Mouse (Mus musculus): ENCODE results near the gene E2f2.

The E2f2 gene

DNA sequence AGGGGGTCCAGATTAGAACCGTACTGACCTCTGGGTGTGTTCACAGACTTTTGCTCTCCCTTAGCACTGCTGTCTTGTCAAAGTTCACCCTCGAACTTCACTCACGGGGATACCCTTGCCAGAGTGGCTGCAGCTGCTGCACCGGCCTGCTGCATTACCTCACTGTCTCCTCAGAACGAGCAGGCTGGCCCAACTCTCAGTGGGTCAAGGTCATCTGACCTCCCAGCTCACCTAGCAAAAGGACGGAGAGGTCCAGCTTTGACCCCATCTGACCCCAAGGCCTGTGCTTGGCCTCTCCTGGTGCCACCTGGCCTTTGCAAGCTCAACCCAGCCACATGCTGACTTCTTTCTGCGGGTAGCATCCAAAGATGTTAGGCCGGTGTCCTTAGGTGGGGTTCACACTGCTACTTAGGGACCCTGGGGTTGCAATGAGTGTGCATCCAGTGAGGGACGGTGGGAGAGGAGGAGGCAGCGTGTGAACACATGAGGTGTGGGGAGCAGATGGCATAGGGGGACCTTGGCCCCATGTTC, 3.9 kb downstream of the E2f2 start:
- no peak for DNase-seq (ENCODE audit: low read depth)

- no peak for DNase-seq (ENCODE audit: low read depth)
These were observed 5.0 kb downstream of the E2f2 start for GRCm38 (mm10) chr4:136177244-136177611.

DNA sequence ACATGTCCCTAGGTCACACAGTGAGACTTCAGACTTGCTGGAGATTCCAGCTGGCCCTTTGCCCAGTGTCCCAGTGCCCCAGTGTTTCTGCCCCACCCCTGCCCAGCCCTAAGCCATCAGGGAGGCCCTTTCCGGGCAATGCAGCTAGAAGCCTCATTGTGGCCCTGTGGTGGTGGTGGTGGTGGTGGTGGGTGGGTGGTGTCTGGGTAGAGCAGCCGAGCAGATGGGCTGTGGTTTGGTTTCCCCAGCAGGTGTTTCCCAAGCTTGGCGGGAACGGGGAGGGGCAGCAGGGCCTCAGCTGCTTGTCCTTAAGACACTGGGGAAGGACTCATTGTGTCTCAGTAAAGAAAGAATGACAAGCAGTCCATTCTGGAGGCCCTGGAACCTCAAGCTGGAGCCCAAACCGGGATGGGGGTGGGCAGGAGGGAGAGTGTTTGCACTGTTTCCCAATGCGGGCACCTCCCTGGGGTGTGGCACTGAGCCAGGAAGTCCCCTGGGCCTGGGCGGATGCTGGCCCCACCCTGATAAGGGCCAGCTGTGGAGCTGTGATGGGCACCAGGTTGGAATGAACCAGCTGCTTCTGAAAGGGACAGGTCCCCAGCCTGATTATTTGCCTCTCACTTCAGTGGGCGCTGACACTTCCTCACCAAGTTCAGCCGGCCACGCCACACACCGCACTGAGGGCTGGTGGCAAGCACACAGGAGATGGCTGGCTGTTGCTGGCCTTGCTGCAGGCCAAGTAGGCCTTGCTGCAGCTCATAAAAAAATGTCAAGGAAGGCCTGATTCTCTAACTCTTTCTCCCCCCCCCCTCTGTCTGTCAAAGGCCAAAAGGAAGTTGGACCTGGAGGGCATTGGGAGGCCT, 5.6 kb downstream of the E2f2 start:
- DNase-seq (ENCODE audit: low read depth), result peak; percentile 99

GRCm38 (mm10) chr4:136178475-136178921, 6.3 kb downstream of the E2f2 start:
- peak; percentile 84 for DNase-seq (ENCODE audit: low read depth)

GRCm38 (mm10) chr4:136179456-136179855, 7.3 kb downstream of the E2f2 start:
- DNase-seq (ENCODE audit: low read depth), result peak; percentile 71

DNA sequence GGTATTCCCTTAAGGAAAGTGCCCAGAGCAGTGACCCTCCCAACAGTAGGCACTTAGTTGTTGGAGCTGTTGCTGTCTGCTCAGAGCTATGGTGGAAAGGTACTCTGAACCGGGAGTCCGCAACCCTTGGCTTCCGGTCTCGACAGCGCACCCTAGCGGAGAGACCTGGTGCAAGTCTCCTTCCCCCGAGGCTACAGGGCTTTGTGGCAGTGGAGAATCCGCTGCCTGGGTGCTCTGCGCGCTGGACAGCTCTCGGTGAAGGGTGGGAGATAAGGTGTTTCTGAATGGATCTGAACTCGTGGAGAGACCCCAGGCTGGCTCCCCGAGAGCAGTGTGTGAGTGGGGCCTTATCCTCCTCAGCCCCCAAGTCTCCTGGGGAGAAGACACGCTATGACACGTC, 7.8 kb downstream of the E2f2 start:
- peak; percentile 46 for DNase-seq (ENCODE audit: low read depth)

GRCm38 (mm10) chr4:136180408-136181330, 8.5 kb downstream of the E2f2 start:
- no peak for DNase-seq (ENCODE audit: low read depth)

- peak; percentile 28 for DNase-seq (ENCODE audit: low read depth)
These were observed 9.2 kb downstream of the E2f2 start for GRCm38 (mm10) chr4:136181367-136181766.

DNA sequence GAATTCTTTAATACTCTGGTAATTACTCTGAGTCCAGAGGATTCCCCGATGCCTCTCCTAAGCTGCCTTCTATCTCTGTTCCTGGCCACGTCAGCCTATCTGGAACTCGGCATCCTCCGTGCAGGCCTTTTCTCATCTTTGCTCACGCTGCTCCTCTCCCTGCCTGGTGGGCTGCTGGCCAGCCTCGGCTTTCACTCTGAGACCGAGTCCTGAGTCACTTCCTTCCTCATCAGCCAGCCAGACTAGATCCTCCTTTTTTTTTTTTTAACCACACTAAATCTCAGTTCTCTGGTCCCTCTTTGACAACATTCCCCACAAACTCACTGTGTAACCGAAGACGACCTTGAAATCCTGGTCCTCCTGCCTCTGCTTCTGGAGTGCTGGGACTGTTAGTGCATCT, 13.2 kb downstream of the E2f2 start:
- DNase-seq (ENCODE audit: low read depth), result peak; percentile 87

DNA sequence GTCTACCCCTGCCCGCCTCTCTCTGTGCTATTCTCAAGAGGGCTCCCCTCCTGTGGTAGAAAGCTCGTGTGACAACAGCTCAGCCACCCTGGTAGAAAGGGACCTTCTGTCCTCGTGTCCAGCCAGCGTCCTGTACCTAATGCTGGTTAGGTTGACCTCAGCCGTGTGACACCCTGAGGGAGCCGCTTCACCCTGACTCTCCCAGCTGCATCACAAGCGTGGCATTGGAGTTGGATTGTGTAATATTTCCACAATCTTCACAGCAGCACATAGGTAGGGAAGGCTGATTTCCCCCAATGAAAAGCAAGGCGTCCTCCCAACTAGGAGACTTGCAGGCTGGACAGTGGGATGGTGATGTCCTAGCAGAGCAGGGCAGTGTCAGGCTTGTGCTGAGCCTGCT, 14.1 kb downstream of the E2f2 start:
- no peak for DNase-seq (ENCODE audit: low read depth)

DNA sequence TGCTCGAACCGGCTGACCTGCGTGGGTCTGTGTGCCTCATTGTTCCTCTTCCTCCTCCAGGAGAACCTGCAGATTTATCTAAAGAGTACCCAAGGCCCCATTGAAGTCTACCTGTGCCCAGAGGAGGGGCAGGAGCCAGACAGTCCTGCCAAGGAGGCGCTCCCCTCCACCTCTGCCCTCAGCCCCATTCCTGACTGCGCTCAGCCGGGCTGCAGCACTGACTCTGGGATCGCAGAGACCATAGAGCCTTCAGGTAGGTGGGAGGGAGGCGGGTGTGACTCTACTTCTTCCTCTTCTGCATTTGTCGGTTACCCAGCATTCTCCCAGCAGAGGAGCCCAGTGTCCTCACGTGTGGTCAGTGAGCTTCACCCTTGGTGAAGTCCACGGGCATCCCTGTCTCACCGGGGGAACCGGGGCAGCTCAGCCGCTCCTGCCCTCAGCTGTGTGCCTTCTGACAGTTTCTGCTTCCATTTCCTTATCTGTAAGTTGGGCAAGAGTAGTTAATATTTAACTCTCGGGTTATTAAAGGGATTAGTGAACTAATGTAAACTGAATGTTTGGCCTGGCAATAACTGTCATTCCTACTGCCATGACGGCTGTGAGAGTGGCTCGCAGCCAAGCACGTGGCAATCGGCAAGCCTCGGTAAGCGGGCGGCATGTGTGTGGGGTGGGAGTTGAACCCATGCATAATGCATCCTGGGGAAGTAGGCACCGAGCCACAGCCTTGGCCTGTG, 14.7 kb downstream of the E2f2 start:
- DNase-seq (ENCODE audit: low read depth), result no peak

- peak; percentile 69 for DNase-seq (ENCODE audit: low read depth)
These were observed 17.0 kb downstream of the E2f2 start for GRCm38 (mm10) chr4:136188973-136189737.

GRCm38 (mm10) chr4:136189912-136190311, 17.7 kb downstream of the E2f2 start:
- peak; percentile 91 for DNase-seq (ENCODE audit: low read depth)

GRCm38 (mm10) chr4:136193571-136193970, 21.4 kb downstream of the E2f2 start:
- DNase-seq (ENCODE audit: low read depth), result no peak

DNA sequence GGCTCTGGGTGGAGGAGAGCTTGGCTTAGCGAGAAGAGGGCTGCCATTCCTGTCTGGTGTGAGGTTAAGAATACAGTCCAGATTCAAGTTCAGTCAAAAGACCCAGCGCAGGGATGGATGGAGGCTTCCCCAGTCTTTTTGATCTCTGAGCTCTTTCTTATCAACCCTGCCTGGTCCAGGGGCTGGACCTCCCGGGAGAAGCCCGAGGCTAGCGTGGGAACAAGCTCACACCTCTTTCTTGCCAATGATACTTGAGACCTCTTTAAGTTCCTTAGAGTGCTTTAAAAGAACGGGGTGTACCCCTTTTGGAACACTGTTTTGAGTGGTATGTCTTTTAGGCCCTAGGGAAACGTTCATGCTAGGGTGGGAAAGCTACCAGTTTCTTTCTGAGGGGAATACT, 22.8 kb downstream of the E2f2 start:
- no peak for DNase-seq (ENCODE audit: low read depth)

- no peak for DNase-seq (ENCODE audit: low read depth)
These were observed 23.4 kb downstream of the E2f2 start for GRCm38 (mm10) chr4:136195629-136196028.

DNA sequence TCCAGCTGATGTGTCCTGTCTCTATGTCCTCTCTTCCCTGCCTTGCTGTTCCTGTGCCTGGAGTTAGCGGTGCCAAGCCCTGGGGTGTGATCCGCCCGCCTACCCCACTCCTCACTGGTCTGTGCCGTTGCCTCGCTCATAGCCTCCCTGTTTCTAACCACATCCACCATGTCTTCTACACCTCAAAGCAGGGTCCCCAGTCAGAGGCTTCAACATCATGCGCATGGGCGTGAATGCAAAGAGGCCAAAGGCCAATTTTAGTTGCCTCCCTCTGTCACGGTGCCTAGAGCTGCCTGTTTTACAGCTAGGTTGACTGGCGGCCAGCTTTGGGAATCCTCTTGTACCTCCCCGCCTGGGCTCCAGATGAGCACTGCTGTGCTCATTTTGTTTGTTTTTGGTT, 24.0 kb downstream of the E2f2 start:
- no peak for DNase-seq (ENCODE audit: low read depth)

DNA sequence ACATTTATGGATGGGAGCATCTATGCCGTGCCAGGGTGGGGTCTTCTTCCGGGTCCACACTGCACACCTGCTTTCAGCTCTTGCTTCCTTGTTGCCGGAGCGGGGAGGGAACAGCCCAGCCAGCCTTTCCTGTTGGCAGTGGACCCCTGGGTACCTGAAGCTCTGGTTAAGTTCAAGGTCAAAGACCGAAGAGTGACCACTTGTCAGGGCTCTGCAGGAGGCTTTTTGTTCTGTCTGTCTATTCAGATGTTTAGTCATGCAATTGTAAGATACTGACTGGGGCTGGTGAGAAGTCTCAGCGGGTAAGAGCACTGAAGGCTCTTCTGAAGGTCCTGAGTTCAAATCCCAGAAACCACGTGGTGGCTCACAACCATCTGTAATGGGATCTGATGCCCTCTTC, 26.7 kb downstream of the E2f2 start:
- DNase-seq (ENCODE audit: low read depth), result no peak

DNA sequence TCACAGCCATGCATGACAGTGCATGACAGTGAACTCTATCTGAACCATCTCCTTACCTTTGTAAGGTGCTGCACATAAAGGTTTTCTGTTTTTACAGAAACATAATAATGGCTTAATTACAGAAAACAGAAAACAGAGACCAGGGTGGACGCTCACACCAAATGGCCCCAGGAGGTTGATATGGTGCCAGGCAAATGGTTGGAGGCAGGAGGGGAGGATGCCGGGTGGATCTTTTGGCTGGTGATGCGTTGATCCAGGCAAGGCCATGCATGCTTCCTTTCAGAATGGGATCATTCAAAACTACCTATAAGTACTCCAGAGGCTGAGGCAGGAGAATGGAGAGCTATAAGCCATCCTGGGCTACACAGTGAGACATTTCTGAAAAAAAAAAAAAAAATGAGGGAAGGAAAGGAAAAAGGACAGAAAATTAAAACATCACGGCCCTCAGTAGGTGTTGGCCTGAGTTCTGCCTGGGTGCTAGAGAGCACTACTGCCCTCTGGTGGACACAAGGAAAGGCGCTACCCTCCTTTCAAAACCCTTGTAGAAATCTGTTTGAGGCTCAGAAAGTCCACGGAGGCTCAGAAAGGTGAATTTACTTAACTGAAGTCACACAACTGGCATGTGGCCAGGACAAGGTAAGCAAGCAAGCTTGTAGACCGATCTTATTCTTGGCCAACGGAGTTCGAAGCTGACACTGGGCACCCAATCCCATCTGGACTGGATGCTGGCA, 27.5 kb downstream of the E2f2 start:
- DNase-seq (ENCODE audit: low read depth), result peak; percentile 73

- peak; percentile 75 for DNase-seq (ENCODE audit: low read depth)
These were observed 30.3 kb downstream of the E2f2 start for GRCm38 (mm10) chr4:136202509-136202908.
